Mouse (Mus musculus) heart, adult 18-20 months (tissue): ENCODE measurements around the gene H2afy. TPM values are rescaled to one million over a fixed set of nuclear protein-coding genes. Genes with fewer than 3 reads are reported as not detected.
A peak's percentile ranks its signal among the peaks of the same experiment; 100 is the strongest.

ENCODE experiments used
- DNase-seq, 2 experiments: peaks; one replicate each; pipeline ENCODE4 v3.0.0; 2021 to 2022; ENCODE audit warnings: mixed read lengths in 1 of 2
- long read RNA-seq, 2 experiments: library from polyadenylated mRNA; stranded (forward); transcript quantifications; one replicate each; pipeline ENCODE4 v2.0.0; 2021
- total RNA-seq, 2 experiments: library from RNA; stranded (reverse); gene quantifications; 2 replicates each; pipeline ENCODE4 v1.2.3; 2021

Gene H2afy
- total RNA-seq = 10 to 100 TPM; 47.2 to 58.4 TPM
- long read RNA-seq, experiment 1, transcript H2afy-202 (9 exons, 1,933 nt) = major isoform, 15 of 46 reads
- long read RNA-seq, experiment 1, partial matches to known transcripts = 1 of 46 reads
- long read RNA-seq, experiment 1, other reads (novel, unspliced or antisense) = 27 of 46 reads
- long read RNA-seq, experiment 2, transcript H2afy-204 (6 exons, 889 nt) = minor isoform, 5 of 33 reads
- long read RNA-seq, experiment 2, transcript H2afy-202 (9 exons, 1,933 nt) = major isoform, 7 of 33 reads
- long read RNA-seq, experiment 2, partial matches to known transcripts = 1 of 33 reads
- long read RNA-seq, experiment 2, other reads (novel, unspliced or antisense) = 19 of 33 reads

DNA sequence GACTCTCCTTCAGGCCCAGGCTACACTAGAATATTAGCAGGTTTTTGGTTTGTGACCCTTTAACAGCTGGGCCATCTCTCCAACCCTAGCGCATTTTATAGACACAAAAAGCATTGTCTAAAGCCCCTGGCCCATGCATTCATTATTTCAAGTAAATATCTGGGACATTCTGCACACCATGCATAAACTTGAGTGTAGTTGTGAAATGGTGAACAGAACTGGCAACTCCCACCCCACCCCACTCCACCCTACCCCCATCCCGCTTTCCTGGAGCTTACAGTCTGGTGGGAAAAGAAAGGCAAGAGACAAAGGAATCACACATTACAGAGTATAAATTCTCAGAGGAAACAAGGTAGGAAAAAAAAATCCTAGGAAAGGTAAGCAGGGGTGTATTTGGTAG is at the start of gene H2afy:
TSS of gene H2afy (minus strand) at position 162 of the 400 bp plus-strand sequence.
- no peak for DNase-seq

- DNase-seq = no peak
These were observed 47.5 kb upstream of the H2afy start for GRCm38 (mm10) chr13:56183687-56184086.

- peak in 1 of 2 experiments; percentile 77 for DNase-seq
These were observed 45.3 kb upstream of the H2afy start for GRCm38 (mm10) chr13:56181424-56181823.

GRCm38 (mm10) chr13:56178416-56179035 is 42.4 kb upstream of the H2afy start, which contains the start of gene Tifab:
Tifab (minus strand) TSS chr13:56178885.
- peak in 1 of 2 experiments; percentile 54 for DNase-seq

GRCm38 (mm10) chr13:56176310-56176709 is 40.1 kb upstream of the H2afy start:
- no peak for DNase-seq

DNA sequence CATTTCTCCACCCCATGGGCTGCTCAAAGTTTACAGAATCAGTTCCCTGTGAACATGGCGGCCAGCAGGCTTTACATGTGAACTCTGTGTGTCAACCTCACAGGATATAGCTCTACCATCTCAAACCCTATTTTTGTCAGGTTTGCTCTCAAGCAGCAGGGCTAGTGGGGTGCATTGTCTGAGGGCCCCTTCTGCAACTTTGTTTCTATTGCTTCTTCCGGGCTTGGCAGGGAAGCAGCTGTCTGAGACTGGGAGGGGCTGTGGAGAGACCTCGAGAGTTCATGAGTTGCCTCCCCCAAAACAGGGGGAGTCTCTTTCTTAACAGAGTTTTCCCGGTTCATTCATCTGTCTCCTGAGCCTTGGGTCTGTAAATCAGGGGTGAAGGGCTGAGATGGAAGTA is 39.7 kb upstream of the H2afy start:
- DNase-seq = no peak

DNA sequence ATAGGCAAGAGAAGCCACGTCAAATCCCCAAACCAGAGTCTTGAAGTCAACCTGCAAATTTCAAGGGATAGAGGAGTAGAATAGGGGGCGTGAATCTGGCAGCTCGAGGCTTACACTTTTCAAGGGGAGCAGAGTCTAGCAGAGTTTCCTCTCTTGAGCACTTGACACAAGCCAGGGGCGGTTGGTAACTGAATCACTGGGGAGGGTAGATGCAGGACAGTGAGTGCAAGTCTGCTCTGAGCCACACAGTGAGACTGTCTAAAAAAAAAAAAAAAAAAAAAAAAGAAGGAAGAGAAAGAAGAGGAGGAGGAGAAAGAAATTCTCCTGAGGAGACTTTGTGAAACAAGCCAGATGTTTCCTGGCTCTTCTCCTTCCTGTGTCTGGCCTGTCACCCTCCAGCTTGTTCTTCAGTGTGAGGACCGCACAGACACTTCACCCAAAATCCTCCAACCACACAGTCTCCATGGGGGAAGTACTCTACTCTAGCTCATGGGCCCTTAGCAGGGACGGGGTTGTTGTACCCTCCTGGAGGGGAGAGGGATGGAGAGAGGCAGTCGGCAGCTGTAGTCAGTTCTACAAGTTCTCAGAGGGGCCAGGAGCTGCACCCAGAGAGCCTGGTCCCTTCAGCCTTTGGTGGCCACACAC is 36.9 kb upstream of the H2afy start:
- peak in 1 of 2 experiments; percentile 52 for DNase-seq

DNA sequence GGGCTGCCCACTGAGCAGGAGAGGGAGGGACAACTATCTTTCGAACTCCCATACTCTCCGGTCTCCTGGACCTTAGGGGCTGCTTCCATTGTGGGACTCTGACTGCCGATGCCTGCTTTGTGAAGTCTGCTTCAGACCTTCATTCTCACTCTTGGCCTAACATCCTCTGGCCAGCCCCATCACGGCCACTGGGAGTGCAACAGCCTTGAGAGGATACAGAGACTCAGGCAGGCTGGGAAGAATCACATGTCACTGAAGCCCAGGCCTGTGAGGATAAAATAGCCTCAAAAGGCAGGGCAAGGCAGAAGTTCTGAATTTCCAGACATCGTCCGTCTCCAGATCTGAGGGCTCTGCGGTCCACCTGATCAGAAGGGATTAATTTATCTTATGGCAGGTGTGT is 35.9 kb upstream of the H2afy start:
- no peak for DNase-seq

DNA sequence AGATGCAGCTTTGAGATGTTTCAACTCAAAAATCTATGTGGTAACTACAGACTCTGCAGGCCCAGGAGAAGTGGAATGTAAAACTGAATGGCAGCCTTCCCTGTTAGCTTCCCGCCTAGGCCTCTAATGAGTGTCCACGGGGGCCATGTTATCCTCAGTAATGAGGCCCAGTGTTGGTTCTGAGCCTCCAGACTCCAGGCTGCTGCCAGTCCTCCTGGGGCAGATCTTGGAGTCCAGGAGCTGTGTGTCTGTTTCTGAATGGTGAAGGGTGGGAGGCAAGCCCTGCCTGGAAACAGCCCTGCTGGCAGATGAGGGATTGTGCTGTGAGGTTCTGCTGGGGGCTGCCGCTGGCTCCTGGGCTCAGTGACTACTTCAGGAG is 32.2 kb upstream of the H2afy start:
- DNase-seq = no peak

GRCm38 (mm10) chr13:56167446-56168402 is 31.6 kb upstream of the H2afy start:
- DNase-seq = peak; percentile 41 to 44

DNA sequence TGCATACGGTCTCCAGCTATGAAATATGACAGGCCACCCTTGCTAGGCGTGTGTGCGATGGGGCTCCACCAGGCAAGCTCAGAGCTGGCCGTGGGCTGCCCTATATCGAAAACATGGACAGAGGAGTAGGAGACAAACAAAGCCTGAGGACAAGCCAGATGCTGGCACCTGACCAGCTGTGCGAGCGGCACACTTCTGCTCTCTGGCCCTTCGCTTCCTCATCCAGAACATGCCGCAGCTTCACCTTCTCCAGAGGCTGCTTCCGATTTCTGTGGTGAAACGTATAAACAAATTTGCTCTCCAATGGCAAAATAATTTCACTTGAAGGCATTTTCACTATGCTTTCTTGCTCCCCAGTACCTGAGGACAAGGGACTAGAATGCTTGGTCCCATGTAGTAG is 29.4 kb upstream of the H2afy start:
- DNase-seq = peak in 1 of 2 experiments; percentile 30

- no peak for DNase-seq
These were observed 28.2 kb upstream of the H2afy start for GRCm38 (mm10) chr13:56164372-56164771.

- DNase-seq = peak; percentile 70
These were observed 27.6 kb upstream of the H2afy start for GRCm38 (mm10) chr13:56163751-56164150.

DNA sequence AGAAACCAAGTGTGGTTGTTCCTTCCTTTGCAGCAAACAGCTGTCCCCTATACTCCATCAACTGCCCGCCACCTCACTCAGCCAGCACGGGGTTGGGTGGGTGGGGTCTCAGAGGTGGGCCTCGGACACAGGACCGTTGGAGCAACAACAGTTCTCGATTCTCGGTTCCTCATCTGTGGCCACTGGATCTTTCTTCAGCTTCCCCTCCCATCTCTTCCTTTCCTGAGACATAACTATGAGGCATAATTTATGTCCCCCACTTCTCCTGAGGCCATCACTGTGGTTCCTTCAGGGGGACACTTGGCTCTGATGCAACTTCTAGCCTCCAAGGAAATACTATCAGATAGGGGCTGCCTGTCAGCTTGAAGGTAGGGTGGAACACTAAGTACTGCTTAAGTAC is 26.7 kb upstream of the H2afy start:
- no peak for DNase-seq

DNA sequence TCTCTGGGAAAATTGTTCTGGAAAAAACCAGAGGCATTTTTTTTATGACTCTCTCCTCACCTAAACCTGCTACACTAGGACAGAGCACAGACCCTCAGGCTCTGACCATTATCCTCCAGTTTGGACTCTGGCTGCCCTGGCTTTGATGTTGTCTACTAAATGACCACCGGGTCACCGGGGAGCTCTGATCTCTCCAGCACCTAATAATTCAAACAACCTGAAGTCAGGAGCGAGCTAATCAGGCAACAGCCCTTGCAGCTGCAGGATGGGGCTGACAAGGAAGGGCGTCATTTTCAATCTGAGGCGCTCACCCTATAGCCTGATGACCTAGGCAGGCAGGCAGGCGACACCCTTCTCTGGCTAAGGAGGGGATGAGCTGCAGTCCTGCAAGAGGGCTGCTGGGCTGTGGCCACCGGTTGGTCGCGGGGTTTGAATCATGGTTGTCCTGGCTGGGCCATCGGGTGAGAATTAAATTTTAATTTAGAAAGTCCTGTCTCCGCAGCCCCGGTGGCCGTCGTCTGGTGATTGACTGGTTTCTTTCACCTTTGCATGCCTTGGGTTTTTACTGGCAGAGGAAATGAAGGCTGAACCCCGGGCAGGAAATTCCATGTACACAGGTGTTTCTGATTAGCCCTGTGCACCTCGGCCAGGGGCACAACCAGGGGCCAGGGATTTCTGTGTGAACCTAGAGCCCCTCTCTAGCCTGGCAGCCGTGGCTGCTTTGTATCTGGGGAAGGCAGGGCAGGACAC is 23.6 kb upstream of the H2afy start:
- DNase-seq = no peak

DNA sequence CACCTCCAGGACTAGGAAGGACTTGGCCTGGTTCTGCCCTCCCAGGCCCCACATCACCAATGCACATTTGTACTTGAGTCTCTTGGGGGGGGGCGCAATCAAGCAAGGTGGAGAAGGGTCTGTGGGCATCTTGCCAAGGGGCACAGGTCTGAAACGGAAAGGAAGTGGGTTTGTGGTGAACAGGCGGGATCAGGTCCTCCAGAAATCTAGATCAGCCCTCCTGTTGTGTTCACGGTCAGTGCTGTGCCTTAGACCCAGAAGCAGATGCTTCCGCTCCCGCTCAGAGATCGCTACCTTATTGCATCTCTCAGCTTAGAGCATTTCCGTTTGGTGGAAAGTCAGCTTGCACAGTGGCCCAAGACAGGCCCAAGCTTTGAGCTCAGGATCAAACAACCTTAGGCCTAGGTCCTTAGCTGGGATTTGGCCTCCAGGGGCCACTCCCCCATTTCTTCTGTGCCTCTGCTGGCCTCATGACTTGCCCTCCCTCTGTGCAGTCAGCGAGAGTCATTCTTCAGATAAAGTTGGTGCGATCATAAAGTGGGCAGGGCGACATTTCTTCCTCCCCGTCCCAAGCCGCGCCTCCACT is 22.9 kb upstream of the H2afy start:
- no peak for DNase-seq

GRCm38 (mm10) chr13:56155671-56156070 is 19.5 kb upstream of the H2afy start:
- DNase-seq = no peak

GRCm38 (mm10) chr13:56155048-56155447 is 18.9 kb upstream of the H2afy start:
- peak; percentile 75 to 84 for DNase-seq

GRCm38 (mm10) chr13:56152773-56153460 is 16.8 kb upstream of the H2afy start:
- no peak for DNase-seq
